Mouse (Mus musculus): ENCODE data around the gene Rbm5.

GRCm38 (mm10) chr9:107709096-107709696 is 61.6 kb downstream of the Rbm5 start:
- TF ChIP-seq CTCF (IDR thresholded peaks at IDR 0.05; ENCODE audit: low read depth, low read length) = no peak
- no peak for TF ChIP-seq POLR2A (IDR thresholded peaks at IDR 0.05; ENCODE audit: borderline replicate concordance, low read depth, low read length)

Measured in bone marrow macrophage, adult 2 months (primary cell).